Mouse (Mus musculus) kidney, postnatal 0 days (tissue): ENCODE data around the gene Nodal. TPM values are rescaled to one million over a fixed set of nuclear protein-coding genes. Genes with fewer than 3 reads are reported as not detected.
A peak's percentile ranks its signal among the peaks of the same experiment; 100 is the strongest.
"Not testable (repeated sequence)": the region's sequence is repeated elsewhere in the genome, so short reads cannot be mapped to it uniquely, and the experiment has no call there.

Source experiments
- ATAC-seq: fragments of 200-750 bp; cut with Nextera tagmentation; replicated peaks from 2 replicates; pipeline ENCODE4 v1.8.0; 2017; ENCODE audit warnings: low read depth, moderate number of reproducible peaks, moderate TSS enrichment, moderate library complexity; ENCODE audit not compliant: low FRiP score
- DNase-seq: peaks from one replicate; pipeline ENCODE4 v3.0.0-alpha.2; 2016; ENCODE audit warnings: low spot score
- H3K27ac ChIP-seq: fragments of 300-500 bp; sonication (generic); 2 replicates; pipeline ENCODE4 v1.5.1; 2014; ENCODE audit warnings: mild to moderate bottlenecking
- H3K27me3 ChIP-seq: fragments of 300-500 bp; sonication (generic); 2 replicates; pipeline ENCODE4 v1.6.1; 2014; ENCODE audit warnings: low read length, mixed read lengths; ENCODE audit not compliant: insufficient read depth
- H3K36me3 ChIP-seq: fragments of 300-500 bp; sonication (generic); 2 replicates; pipeline ENCODE4 v1.6.1; 2014; ENCODE audit warnings: low read length, mixed read lengths; ENCODE audit not compliant: insufficient read depth
- H3K4me1 ChIP-seq: fragments of 300-500 bp; sonication (generic); replicated peaks from 2 replicates; pipeline ENCODE4 v1.6.1; 2014; ENCODE audit warnings: antibody characterized with exemption, low read length, mixed read lengths; ENCODE audit not compliant: insufficient read depth
- H3K4me2 ChIP-seq: fragments of 300-500 bp; sonication (generic); 2 replicates; pipeline ENCODE4 v1.6.1; 2014; ENCODE audit warnings: mild to moderate bottlenecking, low read length, moderate library complexity, mixed read lengths
- H3K4me3 ChIP-seq: fragments of 300-500 bp; sonication (generic); replicated peaks from 2 replicates; pipeline ENCODE4 v1.5.1; 2014; ENCODE audit warnings: low read depth, low read length
- H3K9ac ChIP-seq: fragments of 300-500 bp; sonication (generic); 2 replicates; pipeline ENCODE4 v1.6.1; 2014; ENCODE audit warnings: low read depth, low read length
- H3K9me3 ChIP-seq: fragments of 300-500 bp; sonication (generic); replicated peaks from 2 replicates; pipeline ENCODE4 v1.6.1; 2016; ENCODE audit warnings: low read length, inconsistent platforms, mixed read lengths
- CTCF ChIP-seq: IDR thresholded peaks from 2 replicates; pipeline ENCODE4 v1.5.1; 2016; ENCODE audit warnings: antibody characterized with exemption, low read depth, mild to moderate bottlenecking, moderate library complexity
- WGBS: fragments of 180-500 bp; shearing (Covaris S2); extraction: QIAGEN DNeasy Blood & Tissue Kit; methylation state at CpG from one replicate; pipeline ENCODE4 v1.1.7; 2014; 5-methylcytosine and 5-hydroxymethylcytosine counted together
- polyA plus RNA-seq: library from polyadenylated mRNA; unstranded; fragments of >200 nt; fragmentation: Nextera tagmentation; extraction: Ambion mirVana; gene quantifications from 2 replicates; pipeline ENCODE4 v1.2.1, GENCODE M21; 2015

The Nodal gene
- polyA plus RNA-seq, 1 experiment from 2014 or later: 0.36 TPM

- 58% methylated on average over 3 of the region's 3 CpGs for WGBS
- H3K36me3 ChIP-seq: no peaks in the 10 kb centered on the region
These were observed 31.1 kb downstream of the Nodal start for GRCm38 (mm10) chr10:61448834-61449233.

GRCm38 (mm10) chr10:61451463-61451930 is 33.7 kb downstream of the Nodal start:
- peak; percentile 78 for DNase-seq
- Histone ChIP-seq H3K4me1 (peaks cover 12% of the 10 kb centered on the region; the same call in 1 of the 2 replicates), H3K36me3 (no peaks in the 10 kb centered on the region), H3K9me3 (no peaks in the 10 kb centered on the region), H3K9ac (peak overlapping the region; percentile 93), H3K27me3 (no peaks in the 10 kb centered on the region), H3K27ac (peak overlapping the region; percentile 90), H3K4me2 (peak overlapping the region; percentile 78), H3K4me3 (peak overlapping the region; percentile 97)
- no peak for ATAC-seq
- no peak for TF ChIP-seq CTCF
- 2% methylated on average over 8 of the region's 8 CpGs for WGBS

More at GRCm38 (mm10) chr10:61448834-61449233, 31.1 kb downstream of the Nodal start:
- no peak for DNase-seq
- Histone ChIP-seq H3K4me2 (peak overlapping the region; percentile 5; the same call in 1 of the 2 replicates), H3K4me1 (peaks cover 30% of the 10 kb centered on the region), H3K4me3 (no peak overlapping the region), H3K9me3 (no peaks in the 10 kb centered on the region), H3K9ac (no peak overlapping the region), H3K27ac (no peak overlapping the region), H3K27me3 (no peaks in the 10 kb centered on the region)
- no peak for TF ChIP-seq CTCF
- no peak for ATAC-seq

DNA sequence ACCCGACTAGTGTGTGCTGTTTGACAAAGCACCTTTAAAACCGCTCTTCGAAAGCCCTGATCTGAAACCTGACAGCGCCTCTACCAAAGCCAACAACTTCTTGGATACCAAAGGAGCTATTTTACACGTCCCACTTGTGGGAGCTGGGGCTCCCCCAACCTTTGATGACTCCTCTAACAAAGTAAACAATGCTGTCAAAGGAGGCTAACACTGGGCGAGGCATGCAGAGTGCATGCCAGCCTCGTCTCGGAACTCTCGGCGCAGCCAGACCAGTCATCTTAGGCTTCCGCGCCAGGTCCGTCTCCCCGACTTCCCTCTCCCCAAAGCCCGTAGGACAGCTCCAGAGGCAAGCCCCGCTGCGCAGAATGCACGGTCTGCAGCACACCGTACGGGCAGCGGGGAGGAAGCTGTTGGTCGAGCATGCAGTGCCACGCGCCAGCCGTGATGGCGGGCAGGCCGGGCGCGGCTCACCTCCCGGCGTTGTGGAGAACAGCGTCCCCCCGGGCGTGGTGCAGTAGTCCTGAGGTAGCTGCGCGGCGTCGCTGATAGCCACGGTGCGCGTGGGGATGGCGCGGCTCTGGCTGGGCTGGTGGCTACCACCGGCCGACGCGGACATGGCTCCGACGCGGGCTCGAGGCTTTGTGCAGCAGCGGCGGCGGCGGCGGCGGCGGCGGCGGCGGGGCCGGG is 34.3 kb downstream of the Nodal start:
- Histone ChIP-seq H3K4me3 (peak overlapping the region; percentile 97), H3K9me3 (no peaks in the 10 kb centered on the region), H3K36me3 (no peaks in the 10 kb centered on the region), H3K27ac (peak overlapping the region; percentile 90), H3K4me1 (peaks cover 9% of the 10 kb centered on the region; the same call in 1 of the 2 replicates), H3K4me2 (peak overlapping the region; percentile 78), H3K9ac (peak overlapping the region; percentile 93), H3K27me3 (no peaks in the 10 kb centered on the region)
- WGBS: under 1% methylated on average over 61 of the region's 62 CpGs
- peak; percentile 41 for ATAC-seq
- peak; percentile 36 for DNase-seq
- no peak for TF ChIP-seq CTCF

- WGBS: under 1% methylated on average over 33 of the region's 36 CpGs
- Histone ChIP-seq H3K4me2 (peak within 1 kb of the TSS; percentile 78), H3K27me3 (no peaks in the 10 kb centered on the region), H3K27ac (peak within 1 kb of the TSS; percentile 90), H3K4me3 (peak within 1 kb of the TSS; percentile 97), H3K9me3 (no peaks in the 10 kb centered on the region), H3K36me3 (no peaks in the 10 kb centered on the region), H3K4me1 (peaks cover 9% of the 10 kb centered on the region; the same call in 1 of the 2 replicates), H3K9ac (peak within 1 kb of the TSS; percentile 93)
- no peak for TF ChIP-seq CTCF
- DNase-seq (peak; percentile 100), ATAC-seq (peak; percentile 98)
These were observed 34.9 kb downstream of the Nodal start, which contains the start of gene Eif4ebp2 for GRCm38 (mm10) chr10:61452645-61453044. Gene Eif4ebp2 (minus strand): TSS chr10:61452661.

GRCm38 (mm10) chr10:61453171-61453570 is 35.4 kb downstream of the Nodal start:
- H3K9me3 ChIP-seq, H3K4me1 ChIP-seq, H3K27me3 ChIP-seq, H3K4me2 ChIP-seq, H3K9ac ChIP-seq, H3K36me3 ChIP-seq, H3K27ac ChIP-seq, DNase-seq, H3K4me3 ChIP-seq, ATAC-seq: not testable (repeated sequence)
- 78% methylated on average over 3 of the region's 3 CpGs for WGBS

DNA sequence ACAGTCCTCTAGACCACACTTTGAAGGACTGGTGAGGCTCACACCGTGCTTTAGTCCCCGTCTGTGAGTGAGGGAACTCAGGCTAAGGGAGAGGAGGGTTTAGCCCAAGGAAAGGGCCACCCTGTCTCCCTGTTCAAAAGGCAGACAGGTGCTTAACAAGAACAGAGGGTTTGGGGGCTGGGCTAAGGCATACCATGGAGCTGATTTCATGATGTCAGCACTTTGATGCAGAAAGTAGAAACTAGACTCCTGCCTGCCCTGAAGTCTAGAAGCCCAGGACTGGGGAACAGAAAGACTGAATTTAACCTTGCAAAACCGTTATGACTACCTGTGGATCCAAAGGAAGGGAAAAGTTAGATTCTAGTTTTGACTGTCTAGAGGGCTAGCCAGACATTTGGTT is 39.4 kb downstream of the Nodal start:
- Histone ChIP-seq H3K36me3 (no peaks in the 10 kb centered on the region), H3K27ac (no peak overlapping the region), H3K4me3 (no peak overlapping the region), H3K27me3 (no peaks in the 10 kb centered on the region), H3K9ac (no peak overlapping the region), H3K9me3 (no peaks in the 10 kb centered on the region), H3K4me1 (no peaks in the 10 kb centered on the region), H3K4me2 (no peak overlapping the region)
- DNase-seq: no peak
- WGBS: 55% methylated on average over 3 of the region's 3 CpGs
- no peak for TF ChIP-seq CTCF
- ATAC-seq: no peak
